Mouse (Mus musculus) duodenum, adult 2 months (tissue): ENCODE data around the gene Nt5c1b. TPM values are rescaled to one million over a fixed set of nuclear protein-coding genes. Genes with fewer than 3 reads are reported as not detected.

Experiments used
- polyA plus RNA-seq: library from polyadenylated mRNA; depleted of rRNA; stranded (reverse); fragments of >200 nt; gene quantifications from 2 replicates; pipeline ENCODE4 v1.2.3, GENCODE M21; 2012; ENCODE audit warnings: low replicate concordance; rRNA removed

Gene Nt5c1b
- polyA plus RNA-seq, result not detected in 2 replicates

DNA sequence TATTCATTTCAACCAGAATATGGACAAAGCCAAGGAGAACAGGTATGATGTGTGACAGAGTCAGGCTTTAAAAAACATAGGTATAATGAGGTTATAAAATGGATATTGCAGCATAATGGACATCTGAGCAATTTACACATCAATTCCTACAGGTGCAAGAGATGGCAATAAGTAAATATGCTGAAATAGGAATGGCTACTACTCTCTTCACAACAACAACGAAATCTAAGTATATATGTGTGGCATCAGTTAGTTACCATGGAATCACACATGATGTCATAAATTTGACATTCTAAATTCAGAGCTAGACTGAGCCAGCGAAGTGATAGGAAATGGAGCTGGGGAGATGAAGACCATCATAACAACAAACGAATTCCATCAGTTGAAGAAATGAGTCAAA is at the start of gene Nt5c1b:
TSS of gene Nt5c1b (plus strand) at position 301 of the 400 bp plus-strand sequence.

DNA sequence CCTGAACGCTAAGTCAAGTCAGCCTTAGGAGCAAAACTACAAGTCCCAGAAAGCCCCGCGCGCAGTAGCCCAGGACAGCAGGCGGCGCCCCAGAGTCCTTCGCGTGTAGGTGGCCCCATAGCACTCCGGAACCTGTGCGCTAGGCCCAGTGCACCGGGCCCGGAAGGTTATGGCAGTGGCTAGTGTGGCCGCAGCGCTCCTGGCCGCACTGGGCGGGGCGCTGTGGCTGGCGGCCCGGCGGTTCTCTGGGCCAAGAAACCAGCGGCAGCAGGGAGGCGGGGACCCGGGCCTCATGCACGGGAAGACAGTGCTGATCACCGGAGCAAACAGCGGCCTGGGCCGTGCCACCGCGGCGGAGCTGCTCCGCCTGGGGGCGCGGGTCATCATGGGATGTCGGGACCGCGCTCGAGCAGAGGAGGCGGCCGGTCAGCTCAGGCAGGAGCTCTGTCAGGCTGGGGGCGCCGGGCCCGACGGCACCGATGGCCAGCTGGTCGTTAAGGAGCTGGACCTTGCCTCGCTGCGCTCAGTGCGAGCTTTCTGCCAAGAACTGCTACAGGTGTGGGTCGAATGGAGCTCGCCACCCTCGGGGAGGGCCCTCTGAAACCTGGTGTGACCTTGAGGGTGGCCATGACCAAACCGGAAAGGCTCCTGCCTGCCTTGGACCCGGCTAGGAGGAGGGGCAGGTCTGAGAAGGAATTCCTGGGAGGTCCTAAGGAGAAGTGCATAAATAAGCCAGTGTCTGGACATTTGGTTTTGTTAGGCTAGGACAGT is 21.1 kb downstream of the Nt5c1b start, which contains the start of gene Rdh14:
TSS of gene Rdh14 (plus strand) at position 102 of the 771 bp plus-strand sequence.

Other genes with a start within 250 kb of the Nt5c1b start
- gene Rdh14, start 20.8 kb downstream of the Nt5c1b start, polyA plus RNA-seq, result 12.0 and 23.1 TPM in 2 replicates